Mouse (Mus musculus): Measurements from ENCODE around the gene Lrrc10b. TPM values are rescaled to one million over a fixed set of nuclear protein-coding genes. Genes with fewer than 3 reads are reported as not detected.
A peak's percentile ranks its signal among the peaks of the same experiment; 100 is the strongest.

The Lrrc10b gene
- 10 to 100 TPM; 47.8 to 70.9 (median 54.8) TPM for total RNA-seq (2022)

GRCm38 (mm10) chr19:10456752-10457483 lies at the start of gene Lrrc10b:
Gene Lrrc10b, minus strand, starts transcription at chr19:10457473.
- peak; percentile 52 to 74 for DNase-seq (ENCODE audit: low spot score in 2 of 2)

GRCm38 (mm10) chr19:10502571-10502970 lies 45.3 kb upstream of the Lrrc10b start:
- no peak for DNase-seq (ENCODE audit: low spot score in 2 of 2)

- no peak for DNase-seq (ENCODE audit: low spot score in 2 of 2)
Observed at GRCm38 (mm10) chr19:10500581-10500980, 43.3 kb upstream of the Lrrc10b start.

- no peak for DNase-seq (ENCODE audit: low spot score in 2 of 2)
Observed at GRCm38 (mm10) chr19:10497512-10498160, 40.4 kb upstream of the Lrrc10b start.

GRCm38 (mm10) chr19:10496976-10497375 lies 39.7 kb upstream of the Lrrc10b start:
- DNase-seq (ENCODE audit: low spot score in 2 of 2) = no peak

GRCm38 (mm10) chr19:10495670-10496069 lies 38.4 kb upstream of the Lrrc10b start:
- DNase-seq (ENCODE audit: low spot score in 2 of 2) = no peak

- peak; percentile 55 to 67 for DNase-seq (ENCODE audit: low spot score in 2 of 2)
Observed at GRCm38 (mm10) chr19:10486264-10486738, 29.0 kb upstream of the Lrrc10b start.

- no peak for DNase-seq (ENCODE audit: low spot score in 2 of 2)
Observed at GRCm38 (mm10) chr19:10482703-10483102, 25.4 kb upstream of the Lrrc10b start, which contains the start of gene Ppp1r32. Gene Ppp1r32, minus strand, starts transcription at chr19:10482928.

GRCm38 (mm10) chr19:10479541-10479940 lies 22.3 kb upstream of the Lrrc10b start:
- DNase-seq (ENCODE audit: low spot score in 2 of 2) = no peak

GRCm38 (mm10) chr19:10473779-10474178 lies 16.5 kb upstream of the Lrrc10b start:
- DNase-seq (ENCODE audit: low spot score in 2 of 2) = no peak

- no peak for DNase-seq (ENCODE audit: low spot score in 2 of 2)
Observed at GRCm38 (mm10) chr19:10472958-10473357, 15.7 kb upstream of the Lrrc10b start.

- DNase-seq (ENCODE audit: low spot score in 2 of 2) = peak; percentile 52 to 55
Observed at GRCm38 (mm10) chr19:10469171-10469658, 11.9 kb upstream of the Lrrc10b start.

GRCm38 (mm10) chr19:10464427-10464826 lies 7.2 kb upstream of the Lrrc10b start:
- no peak for DNase-seq (ENCODE audit: low spot score in 2 of 2)

- DNase-seq (ENCODE audit: low spot score in 2 of 2) = no peak
Observed at GRCm38 (mm10) chr19:10461584-10461983, 4.3 kb upstream of the Lrrc10b start.

- peak; percentile 55 to 65 for DNase-seq (ENCODE audit: low spot score in 2 of 2)
Observed at GRCm38 (mm10) chr19:10459907-10460306, 2.6 kb upstream of the Lrrc10b start.

- DNase-seq (ENCODE audit: low spot score in 2 of 2) = no peak
Observed at GRCm38 (mm10) chr19:10458096-10458495, 823 bp upstream of the Lrrc10b start.

- DNase-seq (ENCODE audit: low spot score in 2 of 2) = no peak
Observed at GRCm38 (mm10) chr19:10457484-10457800, 169 bp upstream of the Lrrc10b start.

- DNase-seq (ENCODE audit: low spot score in 2 of 2) = no peak
Observed at GRCm38 (mm10) chr19:10455437-10455806, 1.9 kb downstream of the Lrrc10b start.

- DNase-seq (ENCODE audit: low spot score in 2 of 2) = no peak
Observed at GRCm38 (mm10) chr19:10454718-10455436, 2.4 kb downstream of the Lrrc10b start.

- peak; percentile 79 to 90 for DNase-seq (ENCODE audit: low spot score in 2 of 2)
Observed at GRCm38 (mm10) chr19:10449708-10450107, 7.6 kb downstream of the Lrrc10b start.

GRCm38 (mm10) chr19:10449190-10449589 lies 8.1 kb downstream of the Lrrc10b start:
- no peak for DNase-seq (ENCODE audit: low spot score in 2 of 2)

GRCm38 (mm10) chr19:10448275-10448674 lies 9.0 kb downstream of the Lrrc10b start:
- DNase-seq (ENCODE audit: low spot score in 2 of 2) = no peak

All from layer of hippocampus, adult 8-10 months (tissue).